Mouse (Mus musculus): Measurements from ENCODE around the gene Ptprn2. TPM values are rescaled to one million over a fixed set of nuclear protein-coding genes. Genes with fewer than 3 reads are reported as not detected.
A peak's percentile ranks its signal among the peaks of the same experiment; 100 is the strongest.

Gene Ptprn2
- total RNA-seq, 2 experiments from 2014 or later: 296 to 297 TPM

DNA sequence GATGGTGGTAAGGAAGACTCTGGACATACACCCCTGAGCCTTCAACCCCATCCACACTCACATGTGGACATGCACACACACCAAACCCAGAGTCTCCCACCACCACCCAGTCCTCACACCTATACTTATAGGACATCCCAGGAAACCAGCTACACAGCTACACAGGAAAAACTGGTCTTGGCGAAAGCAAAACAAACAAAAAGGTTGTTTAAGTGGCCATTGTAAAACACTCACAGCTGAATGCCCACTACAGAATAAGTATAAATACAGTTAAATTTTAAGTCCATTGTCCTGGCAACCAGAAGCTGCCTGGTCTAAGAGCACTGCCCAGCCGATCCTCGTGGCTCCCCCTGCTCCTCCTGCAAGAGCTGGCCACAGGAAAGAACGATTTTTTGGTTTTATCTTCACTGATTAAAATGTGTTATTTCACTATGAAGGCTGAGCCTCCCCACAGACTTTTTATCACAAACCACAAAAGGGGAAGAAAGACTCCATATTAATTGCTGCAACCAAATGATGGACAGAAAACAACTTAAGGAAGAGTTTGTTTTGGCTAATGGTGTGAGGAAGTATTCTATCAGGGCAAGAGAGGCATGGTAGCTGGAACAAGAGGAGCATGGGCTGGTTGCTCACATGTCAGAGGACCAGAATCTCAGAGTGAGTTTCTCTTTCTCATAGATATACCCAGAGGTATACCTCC is 722.1 kb downstream of the Ptprn2 start:
- DNase-seq (ENCODE audit: low spot score in 2 of 2): no peak

DNA sequence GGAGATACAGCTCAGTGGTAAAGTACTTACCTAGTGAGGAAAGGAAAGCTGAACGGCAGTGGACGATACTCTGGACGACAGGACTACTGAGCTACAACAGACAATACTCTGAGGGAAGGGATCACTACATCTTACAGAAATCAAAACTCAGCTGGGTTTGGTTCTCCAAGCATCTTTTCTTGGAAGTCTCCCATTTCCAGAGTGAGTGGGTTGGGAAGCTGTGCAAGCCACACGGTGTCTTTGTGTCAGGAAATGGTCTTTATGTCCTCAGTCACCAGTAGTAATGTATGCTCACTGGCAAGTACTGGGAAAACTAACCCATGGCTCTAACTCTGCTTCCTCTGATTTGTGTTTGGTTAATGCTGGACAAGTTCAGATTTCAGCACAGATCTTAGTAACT is 724.9 kb downstream of the Ptprn2 start:
- no peak for DNase-seq (ENCODE audit: low spot score in 2 of 2)

DNA sequence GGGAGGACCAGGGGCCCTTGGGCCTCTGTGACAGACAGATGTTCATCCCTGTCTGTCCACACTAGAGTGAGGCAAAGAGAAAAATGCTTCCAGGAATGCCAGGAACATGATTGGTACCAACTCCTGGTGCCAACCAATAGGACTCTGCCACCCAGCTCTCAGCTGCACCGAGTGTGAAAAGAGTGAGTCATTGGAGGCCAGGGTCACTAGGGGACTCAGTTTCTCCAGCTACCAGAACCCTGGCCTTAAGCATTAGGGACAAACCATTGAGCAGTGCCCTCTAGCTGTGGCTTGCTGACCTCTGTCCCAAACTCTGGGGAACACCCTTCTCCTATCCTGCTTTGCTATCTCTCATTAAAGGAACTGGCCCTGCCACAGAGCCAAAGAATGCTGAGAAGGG is 728.0 kb downstream of the Ptprn2 start:
- no peak for DNase-seq (ENCODE audit: low spot score in 2 of 2)

- DNase-seq (ENCODE audit: low spot score in 2 of 2): no peak
Observed at GRCm38 (mm10) chr12:117214272-117214671, 728.8 kb downstream of the Ptprn2 start.

- no peak for DNase-seq (ENCODE audit: low spot score in 2 of 2)
Observed at GRCm38 (mm10) chr12:117214919-117215318, 729.4 kb downstream of the Ptprn2 start.

DNA sequence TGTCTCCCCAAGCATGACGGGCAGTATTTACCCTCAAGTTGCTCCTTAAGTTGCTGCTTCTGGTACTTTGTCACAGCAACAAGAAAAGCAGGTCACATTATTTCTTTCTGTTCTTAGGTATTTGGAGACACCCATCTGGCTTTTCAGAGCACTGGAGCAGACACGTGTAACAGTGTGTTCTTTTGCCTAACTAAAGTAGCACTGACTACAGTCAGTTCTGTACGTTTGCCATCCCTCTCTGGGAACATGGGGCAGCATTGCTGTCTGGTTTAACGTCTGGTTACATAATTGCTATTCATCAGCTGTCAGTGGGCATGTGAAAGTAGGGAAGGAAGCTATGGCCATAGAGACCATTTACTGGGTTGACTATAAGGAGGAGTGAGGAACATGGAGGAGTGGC is 736.4 kb downstream of the Ptprn2 start:
- peak in 1 of 2 experiments; percentile 70 for DNase-seq (ENCODE audit: low spot score in 2 of 2)

GRCm38 (mm10) chr12:117224036-117224435 is 738.5 kb downstream of the Ptprn2 start:
- no peak for DNase-seq (ENCODE audit: low spot score in 2 of 2)

GRCm38 (mm10) chr12:117227236-117227635 is 741.7 kb downstream of the Ptprn2 start:
- DNase-seq (ENCODE audit: low spot score in 2 of 2): no peak

- DNase-seq (ENCODE audit: low spot score in 2 of 2): peak in 1 of 2 experiments; percentile 70
Observed at GRCm38 (mm10) chr12:117229442-117229841, 743.9 kb downstream of the Ptprn2 start.

- DNase-seq (ENCODE audit: low spot score in 2 of 2): no peak
Observed at GRCm38 (mm10) chr12:117230282-117230681, 744.8 kb downstream of the Ptprn2 start.

- DNase-seq (ENCODE audit: low spot score in 2 of 2): no peak
Observed at GRCm38 (mm10) chr12:117231850-117232249, 746.3 kb downstream of the Ptprn2 start.

DNA sequence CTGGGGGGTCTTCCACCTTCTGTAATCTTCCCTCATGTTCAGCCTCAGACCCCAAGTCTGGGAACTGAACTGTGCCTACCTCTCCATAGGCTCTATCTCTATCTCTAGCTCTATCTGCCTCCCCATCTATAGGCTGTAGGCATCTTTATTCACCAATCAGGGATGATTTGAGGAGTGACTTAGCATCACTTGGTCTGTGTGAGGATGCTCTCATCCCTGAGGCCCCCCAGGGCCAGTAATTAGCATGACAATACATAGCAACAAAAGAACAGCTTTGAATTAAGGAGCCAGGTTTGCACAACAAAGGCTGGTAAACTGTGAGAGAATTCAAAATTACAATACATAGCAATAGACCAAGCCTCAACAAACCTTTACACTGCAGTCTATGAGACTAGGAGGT is 749.6 kb downstream of the Ptprn2 start:
- no peak for DNase-seq (ENCODE audit: low spot score in 2 of 2)

- DNase-seq (ENCODE audit: low spot score in 2 of 2): peak in 1 of 2 experiments; percentile 55
Observed at GRCm38 (mm10) chr12:117236020-117236734, 750.7 kb downstream of the Ptprn2 start.

DNA sequence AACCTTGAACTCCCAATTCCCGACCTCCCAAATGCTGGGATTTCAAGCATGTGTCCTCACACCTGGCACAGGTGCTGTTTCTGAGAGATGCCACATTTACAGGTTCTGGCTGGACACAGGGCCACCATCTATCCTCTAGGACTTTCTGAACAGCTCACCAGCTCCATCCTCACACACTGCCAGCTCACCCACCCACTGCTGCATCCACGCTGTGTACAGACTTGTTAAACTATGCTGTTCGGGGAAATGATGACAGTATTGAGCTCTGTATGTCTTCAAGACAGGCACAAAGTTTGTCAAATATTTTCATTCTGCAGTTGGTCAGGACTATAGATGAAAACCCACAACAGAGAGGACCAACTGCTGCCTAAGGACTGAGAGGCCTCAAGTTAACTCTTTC is 751.5 kb downstream of the Ptprn2 start:
- DNase-seq (ENCODE audit: low spot score in 2 of 2): no peak

GRCm38 (mm10) chr12:117239927-117240715 is 754.6 kb downstream of the Ptprn2 start:
- DNase-seq (ENCODE audit: low spot score in 2 of 2): no peak

GRCm38 (mm10) chr12:117242181-117242580 is 756.7 kb downstream of the Ptprn2 start:
- DNase-seq (ENCODE audit: low spot score in 2 of 2): peak; percentile 45 to 69

DNA sequence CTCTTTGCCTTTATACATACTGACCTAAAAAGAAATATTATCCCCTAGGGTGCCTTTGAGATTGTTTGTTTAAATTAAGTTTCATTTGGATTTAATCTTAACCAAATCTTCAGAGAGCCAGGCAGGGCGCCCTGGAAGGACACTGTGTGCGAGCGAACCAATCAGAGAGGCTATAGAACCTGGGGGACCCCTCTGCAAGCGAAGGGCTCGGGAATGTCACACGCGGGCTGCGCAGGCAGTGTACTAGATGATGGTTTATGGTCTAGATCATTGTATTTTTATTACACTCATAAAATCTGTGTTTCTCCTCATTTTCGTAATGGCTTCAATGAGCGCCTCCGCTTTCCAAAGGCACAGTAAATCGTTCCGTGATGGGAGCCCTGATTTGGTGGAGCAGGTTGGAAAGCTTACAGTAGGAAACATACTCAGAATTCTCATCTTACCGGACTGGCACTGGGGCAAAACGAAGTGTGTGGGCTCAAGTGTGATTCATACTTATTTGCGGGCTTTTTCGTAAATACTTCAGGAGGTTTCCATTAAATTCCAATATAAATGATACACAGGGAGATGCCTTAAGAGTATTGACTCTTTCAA is 760.5 kb downstream of the Ptprn2 start:
- no peak for DNase-seq (ENCODE audit: low spot score in 2 of 2)

DNA sequence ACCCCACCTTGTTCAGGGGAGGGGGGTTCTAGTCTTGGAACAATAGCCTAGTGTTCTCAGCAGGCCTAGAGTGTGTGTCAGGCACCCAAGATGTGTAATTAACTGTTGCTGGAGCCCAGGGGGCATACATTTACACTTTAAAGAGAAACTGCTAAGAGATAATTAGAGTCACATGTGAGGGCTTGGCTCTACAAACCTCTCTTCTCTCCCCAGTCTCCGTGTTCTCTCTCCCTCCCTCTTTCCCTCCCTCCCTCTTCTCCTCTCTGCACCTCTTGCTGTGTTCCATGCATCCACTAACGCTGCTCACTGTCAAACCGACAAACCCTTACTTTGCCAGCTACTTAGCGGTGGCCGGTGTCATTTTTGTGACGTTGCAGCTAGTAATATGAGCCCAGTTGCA is 764.9 kb downstream of the Ptprn2 start:
- DNase-seq (ENCODE audit: low spot score in 2 of 2): no peak

DNA sequence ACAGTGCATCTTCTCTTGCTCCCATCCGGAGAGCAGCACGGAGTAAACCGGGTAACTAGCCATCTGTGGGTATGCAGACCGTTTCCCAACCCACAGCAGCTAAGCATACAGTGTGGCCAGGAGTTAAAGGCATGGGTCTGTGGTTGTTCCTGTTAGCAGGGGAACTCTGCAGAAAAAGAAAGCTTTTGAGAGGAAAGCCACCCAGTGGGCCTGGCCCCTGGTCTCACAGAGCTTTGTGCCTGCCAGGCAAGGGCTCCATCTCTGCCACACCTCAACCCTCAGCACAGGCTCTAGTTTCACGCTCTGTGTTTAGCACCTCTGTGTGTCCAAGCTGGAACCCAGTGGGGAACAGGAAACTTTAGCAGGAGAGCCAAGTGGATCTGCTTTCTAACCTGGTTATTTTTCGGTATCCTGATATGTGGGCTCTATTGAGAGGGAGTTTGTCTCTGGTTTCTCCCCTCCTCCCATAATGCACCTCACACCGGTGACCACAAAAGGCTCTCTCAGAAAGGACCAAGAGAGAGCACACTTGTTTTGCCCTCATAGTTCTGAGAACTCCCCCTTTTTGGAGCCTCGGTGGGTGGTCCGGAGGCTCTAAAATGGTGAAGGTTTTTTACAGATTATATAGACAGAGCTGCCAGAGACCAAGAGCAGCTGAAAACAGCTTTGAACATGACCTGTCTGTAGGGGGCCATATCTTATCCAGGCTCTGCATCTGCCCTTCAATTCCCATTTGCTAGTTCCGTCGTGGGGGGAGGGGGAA is 766.3 kb downstream of the Ptprn2 start:
- no peak for DNase-seq (ENCODE audit: low spot score in 2 of 2)

DNA sequence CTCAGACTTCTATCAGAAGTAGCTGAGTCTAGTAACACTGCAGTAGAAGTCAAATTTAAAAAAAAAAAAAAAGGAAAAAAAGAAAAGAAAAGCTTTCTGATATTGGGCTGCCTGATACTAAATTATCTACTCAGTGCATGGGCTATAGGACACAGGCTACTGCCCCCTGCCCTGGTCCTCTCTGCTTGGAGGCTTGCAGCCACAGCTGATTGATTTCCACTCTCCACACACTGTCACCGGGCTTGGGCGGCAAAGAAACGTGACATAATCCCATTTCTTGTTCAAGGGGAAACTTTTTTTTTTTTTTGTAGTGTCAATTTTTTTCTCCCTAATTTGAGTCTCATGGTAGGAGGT is 766.9 kb downstream of the Ptprn2 start:
- no peak for DNase-seq (ENCODE audit: low spot score in 2 of 2)

GRCm38 (mm10) chr12:117254356-117254755 is 768.8 kb downstream of the Ptprn2 start:
- DNase-seq (ENCODE audit: low spot score in 2 of 2): no peak

Data from layer of hippocampus, adult 18-20 months (tissue).